Mouse (Mus musculus): ENCODE results near the gene AI837181.
A peak's percentile ranks its signal among the peaks of the same experiment; 100 is the strongest.

The AI837181 gene

DNA sequence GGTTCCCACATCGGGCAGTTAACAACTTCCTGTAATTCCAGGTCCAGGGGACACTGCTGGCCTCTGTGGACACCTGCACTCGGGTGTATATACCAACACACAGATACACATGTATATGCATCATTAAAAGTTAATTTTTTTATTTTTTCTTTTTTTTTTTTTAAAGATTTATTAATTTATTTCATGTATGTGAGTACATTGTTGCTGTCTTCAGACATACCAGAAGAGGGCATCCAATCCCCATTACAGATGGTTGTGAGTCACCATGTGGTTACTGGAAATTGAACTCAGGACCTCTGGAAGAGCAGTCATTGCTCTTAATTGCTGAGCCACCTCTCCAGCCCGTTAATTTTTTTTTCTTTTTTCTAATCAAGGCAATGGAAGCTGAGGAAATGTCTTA is 47.9 kb downstream of the AI837181 start:
- DNase-seq (ENCODE audit: low spot score): no peak

DNA sequence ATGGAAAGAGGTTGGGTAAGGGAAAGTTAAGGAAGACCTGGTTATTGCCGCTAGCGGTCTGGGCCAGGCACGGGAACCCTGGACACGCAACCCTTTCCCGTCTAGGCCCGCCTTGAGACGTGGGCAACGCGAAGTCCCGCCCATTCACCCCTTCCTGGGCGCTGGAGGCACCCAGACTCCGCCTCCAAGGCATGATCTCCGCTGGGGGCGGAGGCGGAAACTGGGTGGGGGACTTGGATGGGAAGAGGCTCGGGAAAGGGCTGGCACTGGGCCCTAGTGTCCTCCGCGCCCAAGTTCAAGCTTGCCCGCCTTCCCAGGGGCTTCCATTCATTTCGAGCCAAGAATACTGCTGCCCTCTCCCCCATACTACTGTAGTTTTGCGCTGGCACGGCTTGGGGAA is 48.8 kb downstream of the AI837181 start, which contains the start of gene Efemp2:
TSS of gene Efemp2 (plus strand) at position 235 of the 400 bp plus-strand sequence.
- peak; percentile 81 for DNase-seq (ENCODE audit: low spot score)

DNA sequence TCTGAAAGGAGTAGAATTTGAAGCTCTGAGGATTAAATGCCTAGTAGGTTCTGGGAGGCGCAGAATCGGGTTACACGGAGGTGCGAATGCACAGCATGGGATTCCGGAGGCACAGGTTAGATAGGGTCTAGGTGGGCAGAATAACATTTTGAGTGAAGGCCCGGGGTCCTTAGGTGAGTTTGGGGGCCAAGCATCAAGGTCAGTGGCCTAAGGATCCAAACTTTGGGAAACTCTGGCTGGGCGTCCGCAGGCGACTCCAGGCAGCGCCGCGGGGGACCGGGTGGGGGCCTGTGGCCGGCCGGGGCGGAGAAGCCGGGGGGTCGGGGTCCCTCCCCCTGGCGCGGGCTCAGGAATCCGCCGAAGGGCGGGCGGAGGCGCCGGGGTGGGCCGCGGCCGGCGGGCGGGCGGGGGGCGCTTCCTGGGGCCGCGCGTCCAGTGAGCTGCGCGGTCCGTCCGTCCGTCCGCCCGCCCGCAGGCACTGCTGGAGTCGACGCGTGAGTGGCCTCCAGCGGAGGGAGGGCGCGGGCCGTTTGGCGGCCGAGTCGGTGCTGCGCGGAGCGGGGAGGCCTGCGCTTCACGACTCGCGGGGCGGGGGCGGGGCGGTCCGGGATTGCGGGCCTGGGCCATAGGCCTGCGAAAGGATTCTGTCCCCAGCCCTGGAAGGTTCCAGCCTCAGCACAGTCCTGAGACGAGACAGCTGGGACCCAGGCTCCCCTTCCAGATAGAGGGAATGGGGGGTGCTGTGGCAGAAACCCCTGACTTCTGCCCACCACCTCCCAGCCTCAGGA is 49.5 kb downstream of the AI837181 start:
- peak; percentile 62 for DNase-seq (ENCODE audit: low spot score)

GRCm38 (mm10) chr19:5475069-5475714 is 50.2 kb downstream of the AI837181 start:
- peak; percentile 34 for DNase-seq (ENCODE audit: low spot score)

Measured in retina, embryonic 14.5 days (tissue).